Mouse (Mus musculus) adrenal gland, adult (tissue): ENCODE measurements at regions not wholly inside any gene's neighbourhood (a gene's known extent, or its start where the extent isn't known, plus 50 kb on each side); places are given as distances from the start of the nearest gene placed in this dataset.
"Not testable (repeated sequence)": the region's sequence is repeated elsewhere in the genome, so short reads cannot be mapped to it uniquely, and the experiment has no call there.

Experiments used
- DNase-seq, 2 experiments: peaks; one replicate each; pipeline ENCODE4 v3.0.0; 2022 to 2023; ENCODE audit warnings: low spot score in 1 of 2; ENCODE audit not compliant: inconsistent age in 2 of 2

DNA sequence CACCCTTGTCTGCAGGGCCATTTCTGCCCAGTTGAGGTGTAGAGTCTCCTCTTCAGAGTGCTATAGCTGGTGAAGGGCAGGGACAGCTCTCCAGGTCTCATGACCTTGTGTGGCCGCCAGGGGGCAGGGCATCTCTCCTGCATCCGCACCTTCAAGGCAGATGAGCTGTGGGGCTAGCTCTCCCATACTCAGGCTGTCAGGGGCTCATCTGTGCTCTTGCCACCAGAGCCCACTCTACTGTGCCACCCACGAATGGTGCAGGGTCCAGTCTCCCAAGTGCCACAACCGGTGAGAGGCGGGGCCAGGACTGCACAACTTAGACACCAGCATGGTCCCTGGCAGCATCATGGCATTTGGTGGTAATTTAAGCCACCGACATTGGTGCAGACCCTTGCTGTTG is 111.3 kb downstream of the Syt10 start:
- peak; percentile 5 to 38 for DNase-seq

DNA sequence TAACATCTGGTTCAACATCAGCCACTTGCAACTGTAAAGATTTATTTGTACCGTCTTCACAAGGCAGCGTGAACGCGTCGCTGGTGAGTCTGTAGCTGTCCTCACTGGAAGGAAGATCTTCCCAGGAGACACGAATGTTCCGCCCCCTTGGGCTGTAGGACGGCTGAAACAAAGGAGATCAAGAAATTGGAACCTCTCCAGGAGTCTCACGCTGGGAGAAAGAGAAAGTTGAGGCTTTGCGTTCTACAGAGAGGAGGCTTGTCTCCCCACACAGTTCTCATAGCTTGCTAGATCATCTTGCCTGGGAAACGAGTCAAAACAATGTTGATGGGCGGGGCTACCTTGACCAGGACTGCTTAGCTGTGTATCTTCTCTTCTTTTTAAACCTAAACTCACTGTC is 117.3 kb downstream of the Syt10 start:
- DNase-seq, result no peak

DNA sequence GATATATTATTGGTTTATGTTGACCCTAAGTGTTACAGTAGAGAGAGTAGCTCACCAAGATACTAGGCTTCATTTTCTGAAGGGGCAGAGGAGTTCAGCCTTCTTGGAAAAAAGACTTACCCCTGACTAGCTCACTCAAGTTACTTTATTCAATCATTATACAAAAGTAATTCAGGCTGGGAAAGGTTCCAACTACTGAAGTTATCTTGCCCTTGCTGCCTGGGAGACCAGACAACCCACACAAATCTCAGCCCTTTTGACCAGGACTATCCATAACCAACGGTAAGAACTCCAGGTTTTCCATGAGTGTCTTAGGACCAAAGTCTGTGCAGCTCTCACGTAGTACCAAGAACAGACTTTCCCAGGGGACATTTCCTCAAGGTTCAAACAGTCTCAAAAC is 105.5 kb upstream of the Rabl2 start:
- DNase-seq, result no peak

DNA sequence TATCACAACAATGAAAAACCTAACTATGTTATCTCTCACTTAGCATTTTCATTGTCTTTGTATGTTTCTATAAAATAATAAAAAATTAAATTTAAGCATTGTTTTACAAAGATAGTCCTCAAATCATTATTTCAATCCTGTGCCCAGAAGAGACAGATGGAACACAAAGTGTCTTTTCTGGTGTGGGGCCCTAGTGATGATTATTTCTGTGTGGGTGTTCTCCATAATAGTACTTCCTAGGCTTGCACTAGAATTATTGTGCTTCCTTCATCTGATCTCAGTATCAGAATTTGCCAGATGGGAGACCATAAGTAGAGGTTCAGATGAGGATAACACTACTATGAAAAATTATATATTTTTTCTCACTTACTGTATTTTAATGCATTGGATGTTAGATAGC is 84.6 kb upstream of the Rabl2 start:
- no peak for DNase-seq

- not testable (repeated sequence) for DNase-seq
Observed at GRCm38 (mm10) chr15:89656558-89656957, 64.8 kb upstream of the Rabl2 start.
